Mouse (Mus musculus): ENCODE measurements around the gene Mst1.

GRCm38 (mm10) chr9:108119891-108120411 is 39.7 kb downstream of the Mst1 start:
- TF ChIP-seq POLR2A (IDR thresholded peaks at IDR 0.05; ENCODE audit: borderline replicate concordance, extremely low read depth, insufficient read depth, insufficient read length, poor library complexity, severe bottlenecking) (no peak), CTCF (IDR thresholded peaks at IDR 0.05; ENCODE audit: borderline replicate concordance, extremely low read depth, insufficient read depth, insufficient read length) (no peak)

All from brain, embryonic 14.5 days (tissue).